Mouse (Mus musculus) lung, embryonic 14.5 days (tissue): Measurements from ENCODE around the gene Ifi203. TPM values are rescaled to one million over a fixed set of nuclear protein-coding genes. Genes with fewer than 3 reads are reported as not detected.
"Not testable (repeated sequence)": the region's sequence is repeated elsewhere in the genome, so short reads cannot be mapped to it uniquely, and the experiment has no call there.

Source experiments
- ATAC-seq: fragments of 200-750 bp; cut with Nextera tagmentation; 2 replicates; pipeline ENCODE4 v1.8.0; 2017; ENCODE audit warnings: mild to moderate bottlenecking, moderate TSS enrichment, moderate library complexity; ENCODE audit not compliant: insufficient read depth
- DNase-seq: peaks from one replicate; pipeline ENCODE4 v3.0.0-alpha.2; 2015
- H3K27ac ChIP-seq: fragments of 300-500 bp; sonication (generic); 2 replicates; pipeline ENCODE4 v1.5.1; 2014; ENCODE audit warnings: low read depth, mild to moderate bottlenecking, moderate library complexity
- H3K27me3 ChIP-seq: fragments of 300-500 bp; sonication (generic); 2 replicates; pipeline ENCODE4 v1.6.1; 2014; ENCODE audit warnings: low read length, control low read depth; ENCODE audit not compliant: insufficient read depth
- H3K36me3 ChIP-seq: fragments of 300-500 bp; sonication (generic); 2 replicates; pipeline ENCODE4 v1.6.1; 2014; ENCODE audit warnings: control low read depth; ENCODE audit not compliant: insufficient read depth
- H3K4me1 ChIP-seq: fragments of 300-500 bp; sonication (generic); 2 replicates; pipeline ENCODE4 v1.6.1; 2014; ENCODE audit warnings: antibody characterized with exemption, control low read depth; ENCODE audit not compliant: insufficient read depth
- H3K4me2 ChIP-seq: fragments of 300-500 bp; sonication (generic); 2 replicates; pipeline ENCODE4 v1.6.1; 2014; ENCODE audit warnings: mild to moderate bottlenecking
- H3K4me3 ChIP-seq: fragments of 300-500 bp; sonication (generic); 2 replicates; pipeline ENCODE4 v1.5.1; 2014; ENCODE audit warnings: low read depth, low read length
- H3K9ac ChIP-seq: fragments of 300-500 bp; sonication (generic); 2 replicates; pipeline ENCODE4 v1.6.1; 2014
- H3K9me3 ChIP-seq: fragments of 300-500 bp; sonication (generic); 2 replicates; pipeline ENCODE4 v1.6.1; 2016; ENCODE audit warnings: low read depth, low read length, control low read depth
- CTCF ChIP-seq: IDR thresholded peaks from 2 replicates; pipeline ENCODE4 v1.5.1; 2016; ENCODE audit warnings: antibody characterized with exemption, low read depth
- WGBS: fragments of 180-500 bp; shearing (Covaris S2); extraction: QIAGEN DNeasy Blood & Tissue Kit; methylation state at CpG from one replicate; pipeline ENCODE4 v1.1.7; 2014; 5-methylcytosine and 5-hydroxymethylcytosine counted together
- polyA plus RNA-seq: library from polyadenylated mRNA; unstranded; fragments of >200 nt; fragmentation: Nextera tagmentation; extraction: Ambion mirVana; gene quantifications from 2 replicates; pipeline ENCODE4 v1.2.1, GENCODE M21; 2014

Gene Ifi203
- 0.83 and 1.1 TPM in 2 replicates for polyA plus RNA-seq

GRCm38 (mm10) chr1:173941924-173942779 is at the start of gene Ifi203, which contains the start of gene Mndal:
Gene Ifi203, minus strand, starts transcription at chr1:173942672.
Gene Mndal, minus strand, starts transcription at chr1:173942491.
- not testable (repeated sequence) for H3K9me3 ChIP-seq, H3K4me3 ChIP-seq, H3K27me3 ChIP-seq, H3K36me3 ChIP-seq, ATAC-seq, H3K27ac ChIP-seq, H3K4me1 ChIP-seq, H3K9ac ChIP-seq, DNase-seq, H3K4me2 ChIP-seq
- 49% methylated on average over 3 of the region's 3 CpGs for WGBS

DNA sequence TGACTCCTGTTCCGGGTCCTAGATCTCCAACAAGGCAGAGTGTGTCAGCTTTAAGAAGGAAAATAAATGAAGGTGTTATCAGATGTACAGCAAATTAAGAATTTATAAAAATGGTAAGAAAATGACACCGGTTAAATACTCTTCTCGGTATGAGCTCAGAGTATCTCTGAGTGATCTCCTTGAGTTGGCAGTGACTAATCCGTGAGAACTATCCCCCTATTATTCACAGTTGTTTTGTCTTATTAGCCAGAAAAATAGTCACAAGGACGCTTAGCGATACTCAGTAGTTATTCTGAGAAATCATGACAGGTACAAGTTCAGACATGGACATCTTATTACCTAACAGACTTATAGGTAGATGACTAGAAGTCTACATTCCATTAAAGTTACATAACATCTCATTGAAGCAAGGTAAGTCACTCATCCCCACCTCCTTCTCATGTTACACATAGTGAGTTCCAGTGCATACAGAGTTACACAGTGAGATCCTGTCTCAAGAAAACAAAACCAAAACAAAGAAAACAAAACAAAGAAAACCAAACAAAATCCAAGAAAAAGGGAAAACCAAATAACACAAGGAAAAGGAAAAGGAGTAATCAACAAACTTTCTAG is 40.3 kb upstream of the Ifi203 start, which contains the start of gene Ifi202b:
TSS of gene Ifi202b (minus strand) at position 51 of the 612 bp plus-strand sequence.
- H3K9me3 ChIP-seq, H3K4me1 ChIP-seq, H3K4me3 ChIP-seq, H3K4me2 ChIP-seq, H3K36me3 ChIP-seq, H3K9ac ChIP-seq, H3K27ac ChIP-seq, ATAC-seq, DNase-seq, H3K27me3 ChIP-seq: not testable (repeated sequence)
- 73% methylated on average over 6 of the region's 6 CpGs for WGBS

GRCm38 (mm10) chr1:173981038-173981437 is 38.6 kb upstream of the Ifi203 start:
- not testable (repeated sequence) for H3K9me3 ChIP-seq, H3K4me3 ChIP-seq, H3K27me3 ChIP-seq, H3K36me3 ChIP-seq, H3K27ac ChIP-seq, H3K4me1 ChIP-seq, H3K4me2 ChIP-seq, H3K9ac ChIP-seq
- 12% methylated on average over 3 of the region's 3 CpGs for whole genome bisulfite sequencing
- ATAC-seq, result peak; percentile 49; the same call in 1 of the 2 replicates
- DNase-seq, result peak; percentile 8

GRCm38 (mm10) chr1:173977622-173978021 is 35.1 kb upstream of the Ifi203 start:
- no peaks in the 10 kb centered on the region for H3K27me3 ChIP-seq
- no peaks in the 10 kb centered on the region for H3K4me1 ChIP-seq
- no peak overlapping the region for H3K9ac ChIP-seq
- no peak overlapping the region for H3K4me2 ChIP-seq
- ATAC-seq (no peak), DNase-seq (no peak)
- no peaks in the 10 kb centered on the region for H3K9me3 ChIP-seq
- no peaks in the 10 kb centered on the region for H3K36me3 ChIP-seq
- TF ChIP-seq CTCF, result no peak
- no peak overlapping the region for H3K27ac ChIP-seq
- no peak overlapping the region for H3K4me3 ChIP-seq

- H3K9ac ChIP-seq, result no peak overlapping the region
- no peak overlapping the region for H3K27ac ChIP-seq
- no peak overlapping the region for H3K4me2 ChIP-seq
- ATAC-seq, result no peak
- H3K4me1 ChIP-seq, result no peaks in the 10 kb centered on the region
- H3K36me3 ChIP-seq, result no peaks in the 10 kb centered on the region
- DNase-seq, result no peak
- no peaks in the 10 kb centered on the region for H3K27me3 ChIP-seq
- no peak for TF ChIP-seq CTCF
- H3K9me3 ChIP-seq, result no peaks in the 10 kb centered on the region
- H3K4me3 ChIP-seq, result no peak overlapping the region
Observed at GRCm38 (mm10) chr1:173973111-173973510, 30.6 kb upstream of the Ifi203 start.

GRCm38 (mm10) chr1:173961491-173961890 is 19.0 kb upstream of the Ifi203 start:
- not testable (repeated sequence) for DNase-seq, H3K9ac ChIP-seq, ATAC-seq, H3K4me3 ChIP-seq, H3K4me2 ChIP-seq, H3K9me3 ChIP-seq, H3K27ac ChIP-seq, H3K4me1 ChIP-seq, H3K36me3 ChIP-seq, H3K27me3 ChIP-seq
- WGBS, result 65% methylated on average over 1 of the region's 1 CpGs

- H3K4me3 ChIP-seq, H3K9ac ChIP-seq, DNase-seq, H3K9me3 ChIP-seq, H3K4me1 ChIP-seq, H3K36me3 ChIP-seq, H3K4me2 ChIP-seq, H3K27me3 ChIP-seq, ATAC-seq, H3K27ac ChIP-seq: not testable (repeated sequence)
- 52% methylated on average over 3 of the region's 3 CpGs for WGBS
Observed at GRCm38 (mm10) chr1:173959998-173960397, 17.5 kb upstream of the Ifi203 start.

- not testable (repeated sequence) for ATAC-seq, H3K36me3 ChIP-seq, DNase-seq, H3K4me3 ChIP-seq, H3K4me2 ChIP-seq, H3K27ac ChIP-seq, H3K9me3 ChIP-seq, H3K4me1 ChIP-seq, H3K9ac ChIP-seq, H3K27me3 ChIP-seq
- 38% methylated on average over 3 of the region's 3 CpGs for WGBS
Observed at GRCm38 (mm10) chr1:173955839-173956527, 13.5 kb upstream of the Ifi203 start.
